Mouse (Mus musculus): Measurements from ENCODE around the gene Fchsd2.

DNA sequence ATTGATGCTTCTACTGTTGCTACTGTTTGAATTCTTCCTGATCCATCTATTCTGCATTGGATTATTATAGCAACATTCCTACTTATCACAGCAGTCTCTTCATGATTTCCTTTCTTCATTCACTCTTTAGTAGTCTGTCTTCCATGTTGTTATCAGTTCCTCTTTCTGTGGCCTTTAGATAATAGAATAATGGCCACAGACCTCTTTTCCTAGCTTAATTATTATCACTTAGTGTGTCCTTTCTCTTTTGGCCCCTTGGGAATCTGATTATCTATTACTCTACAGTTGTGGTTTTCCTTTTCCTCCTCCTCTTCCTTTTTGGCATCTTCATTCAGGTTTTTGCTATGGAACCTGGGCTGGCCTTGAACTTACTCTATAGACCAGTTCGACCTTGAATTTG is 21.7 kb downstream of the Fchsd2 start:
- TF ChIP-seq CTCF (IDR thresholded peaks at IDR 0.05; ENCODE audit: low read depth), result no peak
- no peak for TF ChIP-seq EP300 (IDR thresholded peaks at IDR 0.05; ENCODE audit: low read depth)
